Mouse (Mus musculus): ENCODE data around the gene Slc35b3.

Slc35b3 gene

DNA sequence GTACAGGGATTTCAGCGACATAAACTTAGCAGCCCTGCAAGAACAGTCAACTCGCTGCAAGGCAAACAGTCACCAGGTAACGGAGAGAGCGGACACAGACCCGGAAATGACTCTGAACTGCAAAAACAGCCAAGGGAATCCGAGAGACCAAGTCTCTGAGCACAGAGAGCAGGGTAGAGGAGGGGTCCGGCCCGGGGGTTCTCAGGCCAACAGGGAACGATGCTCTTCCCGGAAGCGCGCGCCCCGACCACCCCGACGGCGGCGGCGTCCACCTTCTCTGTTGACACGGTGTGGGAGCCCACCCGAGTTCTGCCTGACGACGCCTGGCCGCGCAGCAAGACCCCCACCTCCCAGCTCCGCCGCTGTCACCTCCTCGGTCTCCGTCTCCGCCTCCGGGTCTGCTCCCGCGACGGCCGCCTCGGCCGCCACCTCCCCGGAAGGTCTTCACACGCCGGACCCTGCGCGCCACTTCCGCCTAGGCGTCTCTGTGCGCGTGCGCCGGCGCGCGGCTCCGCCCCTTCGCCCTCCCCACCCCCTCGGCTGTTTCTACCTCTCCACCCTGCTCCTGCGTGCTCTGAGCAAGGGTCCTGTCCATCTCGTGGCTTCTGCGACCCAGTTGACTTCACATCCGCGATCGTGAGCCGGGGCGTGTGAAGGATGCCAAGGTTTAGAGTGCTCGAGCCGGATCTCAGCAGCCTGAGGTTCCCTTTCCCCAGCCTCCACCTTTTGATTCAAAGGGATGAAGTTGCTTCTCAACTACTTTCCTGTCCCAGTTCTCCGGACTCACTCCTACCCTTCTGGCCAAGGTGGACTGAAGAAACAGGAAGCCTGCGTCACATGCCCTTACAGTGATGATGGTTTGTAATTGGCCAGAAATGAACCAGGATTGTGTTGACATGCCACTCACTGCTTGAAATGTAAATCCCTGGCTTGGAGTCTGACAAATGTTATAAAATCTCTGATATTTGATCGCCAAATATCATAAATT, at the start of gene Slc35b3:
TSS of gene Slc35b3 (minus strand) at position 813 of the 988 bp plus-strand sequence.
- DNase-seq (ENCODE audit: low read depth), result peak; percentile 88

DNA sequence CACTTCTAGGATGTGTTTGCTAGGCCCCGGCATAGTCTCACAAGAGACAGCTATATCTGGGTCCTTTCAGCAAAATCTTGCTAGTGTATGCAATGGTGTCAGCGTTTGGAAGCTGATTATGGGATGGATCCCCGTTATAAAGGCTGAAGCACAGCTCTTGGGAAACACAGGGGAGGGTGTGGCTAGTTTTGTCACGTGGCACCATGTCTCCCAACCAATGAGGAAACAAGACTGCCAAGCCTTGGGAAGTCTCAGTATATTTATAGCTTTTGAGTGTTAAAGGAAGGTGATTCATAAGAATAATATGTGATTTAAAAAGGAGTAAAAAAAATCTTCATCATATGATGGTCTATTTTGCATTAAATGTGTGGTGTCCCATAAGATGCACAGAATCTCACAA, 49.6 kb upstream of the Slc35b3 start:
- peak; percentile 68 for DNase-seq (ENCODE audit: low read depth)

- no peak for DNase-seq (ENCODE audit: low read depth)
These were observed 42.6 kb upstream of the Slc35b3 start for GRCm38 (mm10) chr13:39003101-39003762.

- no peak for DNase-seq (ENCODE audit: low read depth)
These were observed 41.7 kb upstream of the Slc35b3 start for GRCm38 (mm10) chr13:39002424-39002823.

GRCm38 (mm10) chr13:39001434-39001833, 40.8 kb upstream of the Slc35b3 start:
- no peak for DNase-seq (ENCODE audit: low read depth)

GRCm38 (mm10) chr13:38998958-38999357, 38.3 kb upstream of the Slc35b3 start:
- no peak for DNase-seq (ENCODE audit: low read depth)

DNA sequence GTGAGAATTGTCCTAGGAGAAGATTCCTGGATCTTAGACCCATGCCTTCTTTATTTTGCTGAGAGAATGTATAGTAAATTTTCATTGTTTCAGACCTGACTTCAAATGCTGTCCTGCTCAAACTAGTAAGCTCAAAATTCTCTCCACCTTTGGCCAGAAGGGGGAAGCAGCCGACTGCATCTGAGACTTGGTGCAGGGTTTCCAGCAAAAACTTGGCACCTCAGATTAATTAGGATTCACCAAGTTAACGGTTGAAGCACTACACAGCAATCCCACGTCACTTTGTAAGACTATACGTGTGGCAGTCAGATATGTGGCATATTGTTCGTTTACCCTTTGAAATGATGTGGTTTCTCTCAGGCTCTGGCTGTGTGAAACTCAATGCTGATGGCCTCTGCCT, 31.9 kb upstream of the Slc35b3 start:
- DNase-seq (ENCODE audit: low read depth), result peak; percentile 72

GRCm38 (mm10) chr13:38983751-38984150, 23.1 kb upstream of the Slc35b3 start:
- no peak for DNase-seq (ENCODE audit: low read depth)

DNA sequence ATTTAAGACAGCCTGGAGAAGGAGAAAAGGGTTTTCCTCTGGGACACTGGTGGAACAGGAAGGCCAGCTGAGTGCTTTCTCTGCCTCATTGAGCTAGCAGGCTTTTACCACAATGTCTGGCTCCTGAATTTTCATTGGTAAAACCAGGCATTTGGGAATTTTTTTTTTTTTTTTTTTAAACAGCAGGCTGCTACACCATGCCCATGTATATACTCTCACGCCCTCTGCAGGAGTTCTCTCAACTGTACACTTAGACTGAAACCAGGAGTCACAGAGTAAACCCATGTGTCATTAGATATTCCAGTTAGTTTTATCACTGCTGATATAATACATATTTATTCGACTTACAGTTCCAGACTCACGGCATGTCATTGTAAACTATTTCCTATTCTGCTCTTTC, 20.2 kb upstream of the Slc35b3 start:
- no peak for DNase-seq (ENCODE audit: low read depth)

- no peak for DNase-seq (ENCODE audit: low read depth)
These were observed 16.3 kb upstream of the Slc35b3 start for GRCm38 (mm10) chr13:38976978-38977377.

- no peak for DNase-seq (ENCODE audit: low read depth)
These were observed 15.2 kb upstream of the Slc35b3 start for GRCm38 (mm10) chr13:38975853-38976252.

- DNase-seq (ENCODE audit: low read depth), result no peak
These were observed 11.9 kb upstream of the Slc35b3 start for GRCm38 (mm10) chr13:38972602-38973001.

DNA sequence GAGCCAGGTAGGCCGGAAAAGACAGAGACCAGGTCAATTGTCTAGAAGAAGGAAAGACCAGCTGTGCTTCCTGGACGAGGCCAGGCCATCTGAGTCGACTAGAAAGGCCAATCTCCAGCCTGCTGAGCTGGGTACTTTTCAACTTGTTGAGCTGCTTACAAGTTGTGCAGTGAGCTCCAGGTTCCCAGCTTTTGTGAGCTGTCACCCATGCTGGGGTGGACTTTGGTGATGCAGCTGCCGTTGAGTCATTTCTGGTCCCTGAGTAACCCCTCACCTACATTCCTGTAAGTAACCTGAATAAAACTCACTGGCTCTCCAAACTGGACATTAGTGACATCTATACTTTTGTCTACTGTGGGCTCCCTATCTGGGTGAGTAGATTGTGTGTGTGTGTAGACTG, 10.4 kb upstream of the Slc35b3 start:
- DNase-seq (ENCODE audit: low read depth), result no peak

GRCm38 (mm10) chr13:38967518-38967917, 6.8 kb upstream of the Slc35b3 start:
- DNase-seq (ENCODE audit: low read depth), result no peak

DNA sequence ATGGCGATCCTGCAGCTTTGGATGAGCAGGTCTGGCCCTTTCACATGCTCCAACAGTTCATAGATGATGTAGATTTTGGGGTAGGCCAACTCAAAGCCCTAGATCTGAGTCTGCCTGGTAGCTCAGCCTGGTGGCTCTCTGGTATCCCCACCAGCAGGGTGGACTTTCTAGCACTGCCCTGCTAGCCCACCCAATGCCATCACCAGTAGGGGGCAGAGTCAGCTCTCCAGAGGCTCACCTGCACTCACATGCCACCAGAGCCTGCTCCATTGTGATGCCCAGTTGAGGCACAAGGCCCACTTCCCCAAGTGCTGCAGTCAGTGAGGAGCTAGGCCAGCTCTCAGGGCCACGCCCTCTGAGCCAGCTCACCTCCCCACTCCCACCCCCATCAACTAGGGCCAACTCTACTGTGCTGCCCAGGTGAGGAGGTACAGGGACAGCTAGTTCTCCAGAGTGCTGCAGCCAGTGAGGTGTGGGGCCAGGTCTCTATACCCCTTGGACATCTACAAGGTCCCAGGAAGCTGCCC, 6.3 kb upstream of the Slc35b3 start:
- no peak for DNase-seq (ENCODE audit: low read depth)

DNA sequence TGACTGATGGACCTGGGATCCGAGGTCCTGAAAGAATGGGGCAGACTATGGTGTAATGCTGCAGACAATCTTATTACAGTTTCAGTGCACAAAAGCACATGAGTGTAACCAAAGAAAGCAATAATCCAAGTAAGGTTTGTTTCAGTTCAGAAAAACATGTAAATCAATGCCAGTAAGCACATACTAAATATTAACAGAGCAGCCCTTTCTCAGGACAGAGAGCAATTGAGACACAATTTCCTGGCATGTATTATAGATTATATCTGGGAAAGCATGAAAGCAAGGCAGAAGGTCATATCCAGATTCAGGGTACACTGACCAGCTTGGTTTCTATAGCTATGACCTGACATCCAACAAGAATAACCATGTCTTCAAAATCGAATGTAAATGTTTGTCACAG, 2.1 kb upstream of the Slc35b3 start:
- no peak for DNase-seq (ENCODE audit: low read depth)

DNA sequence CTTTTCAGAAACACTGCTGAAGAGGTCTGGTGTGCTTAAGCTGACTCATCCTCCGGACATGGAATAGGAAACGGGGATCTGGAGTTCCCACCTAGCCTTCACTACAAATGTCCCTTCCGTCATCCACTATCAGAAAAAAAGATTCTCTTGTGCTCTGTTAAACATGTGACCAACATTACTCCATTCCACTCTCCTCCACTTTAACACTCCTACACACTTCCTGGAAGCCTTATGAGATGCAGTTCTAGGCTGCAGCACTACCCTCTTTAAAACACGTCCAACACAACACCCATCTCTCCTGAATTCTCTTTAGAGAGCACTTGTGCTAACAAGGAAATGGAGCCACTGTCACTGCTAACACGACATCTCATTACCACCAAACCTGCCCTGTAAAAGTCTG, 2.6 kb downstream of the Slc35b3 start:
- DNase-seq (ENCODE audit: low read depth), result no peak

DNA sequence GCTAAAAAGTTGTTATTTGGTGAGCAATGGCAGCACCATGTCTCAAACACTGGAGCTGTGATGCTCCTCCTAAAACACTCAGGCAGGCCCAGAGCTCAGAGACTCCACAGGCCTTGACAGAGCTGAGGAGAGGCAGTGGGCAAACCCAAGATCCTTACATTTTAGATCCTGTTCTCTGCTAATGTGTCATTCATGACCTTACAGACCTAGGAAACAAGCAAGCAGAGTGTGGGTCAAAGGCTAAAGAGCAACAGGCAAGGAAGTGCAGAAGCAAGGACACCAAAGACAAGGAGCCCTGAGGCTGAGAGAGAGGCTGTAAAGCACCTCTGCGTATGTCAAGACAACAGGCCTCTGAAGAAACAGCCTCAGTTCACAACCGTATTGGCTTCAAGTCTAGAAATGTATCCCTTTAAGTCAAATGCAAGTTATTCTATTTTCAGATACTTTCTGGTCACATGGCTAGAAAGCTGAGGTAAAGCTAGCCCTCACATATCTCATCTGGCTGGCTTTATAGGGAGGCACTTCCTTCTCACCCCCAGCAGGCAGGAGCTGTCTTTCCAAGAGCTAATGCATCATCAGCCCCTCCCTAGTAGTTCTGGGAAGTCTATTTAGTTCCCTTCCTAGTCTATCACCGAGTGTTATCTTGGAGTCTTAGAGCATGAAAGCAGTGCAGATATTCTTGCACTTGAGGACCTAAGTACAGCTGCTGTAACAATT, 14.2 kb downstream of the Slc35b3 start:
- no peak for DNase-seq (ENCODE audit: low read depth)

GRCm38 (mm10) chr13:38945767-38946166, 14.9 kb downstream of the Slc35b3 start:
- DNase-seq (ENCODE audit: low read depth), result no peak

DNA sequence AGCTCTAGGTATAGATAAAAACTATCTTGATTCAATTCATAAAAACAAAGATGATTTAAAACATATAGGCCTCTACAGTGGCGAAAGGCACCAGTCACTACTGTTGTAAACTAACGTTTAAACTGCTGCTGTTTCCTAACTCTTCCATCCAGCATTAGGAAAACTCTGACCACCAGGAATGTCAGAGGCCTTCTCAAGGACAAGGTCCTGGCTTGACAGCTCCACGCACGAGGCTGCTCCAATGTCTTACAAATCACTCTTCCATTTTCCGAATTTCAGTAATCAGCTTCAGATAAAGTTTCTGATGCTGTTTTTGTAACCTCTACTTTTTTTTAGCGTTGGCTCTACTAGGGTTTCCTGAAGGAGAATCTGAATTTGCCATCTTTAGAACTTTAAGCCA, 15.7 kb downstream of the Slc35b3 start:
- no peak for DNase-seq (ENCODE audit: low read depth)

- DNase-seq (ENCODE audit: low read depth), result no peak
These were observed 18.9 kb downstream of the Slc35b3 start for GRCm38 (mm10) chr13:38941786-38942185.

- DNase-seq (ENCODE audit: low read depth), result no peak
These were observed 19.4 kb downstream of the Slc35b3 start for GRCm38 (mm10) chr13:38941280-38941679.

All from NIH3T3 (cell line).